Mouse (Mus musculus) ZHBTc4 (cell line): ENCODE results near the gene Actr3b.
"Not testable (repeated sequence)": the region's sequence is repeated elsewhere in the genome, so short reads cannot be mapped to it uniquely, and the experiment has no call there.

Source experiments
- DNase-seq: peaks from one replicate; pipeline ENCODE4 v3.0.0-alpha.2; 2011; ENCODE audit warnings: low read depth, low spot score

Gene Actr3b

GRCm38 (mm10) chr5:25773921-25774790 is 14.4 kb downstream of the Actr3b start:
- no peak for DNase-seq

GRCm38 (mm10) chr5:25791570-25791969 is 31.8 kb downstream of the Actr3b start:
- no peak for DNase-seq

- DNase-seq: no peak
Observed at GRCm38 (mm10) chr5:25797776-25798175, 38.0 kb downstream of the Actr3b start.

GRCm38 (mm10) chr5:25800929-25801328 is 41.1 kb downstream of the Actr3b start:
- DNase-seq: no peak

GRCm38 (mm10) chr5:25801744-25802143 is 41.9 kb downstream of the Actr3b start:
- DNase-seq: no peak

GRCm38 (mm10) chr5:25804569-25804968 is 44.8 kb downstream of the Actr3b start:
- DNase-seq: no peak

- DNase-seq: no peak
Observed at GRCm38 (mm10) chr5:25812922-25813321, 53.1 kb downstream of the Actr3b start.

- no peak for DNase-seq
Observed at GRCm38 (mm10) chr5:25829308-25830094, 69.7 kb downstream of the Actr3b start.

GRCm38 (mm10) chr5:25830802-25831201 is 71.0 kb downstream of the Actr3b start:
- DNase-seq: no peak

GRCm38 (mm10) chr5:25831624-25832023 is 71.8 kb downstream of the Actr3b start:
- DNase-seq: peak; percentile 28

- peak; percentile 89 for DNase-seq
Observed at GRCm38 (mm10) chr5:25839400-25839799, 79.6 kb downstream of the Actr3b start.

GRCm38 (mm10) chr5:25846558-25846957 is 86.8 kb downstream of the Actr3b start:
- no peak for DNase-seq

- DNase-seq: no peak
Observed at GRCm38 (mm10) chr5:25847154-25847553, 87.4 kb downstream of the Actr3b start.

- DNase-seq: peak; percentile 60
Observed at GRCm38 (mm10) chr5:25848058-25848457, 88.3 kb downstream of the Actr3b start.

- DNase-seq: no peak
Observed at GRCm38 (mm10) chr5:25866201-25866600, 106.4 kb downstream of the Actr3b start.

GRCm38 (mm10) chr5:25869880-25870279 is 110.1 kb downstream of the Actr3b start:
- DNase-seq: no peak

GRCm38 (mm10) chr5:25870632-25871031 is 110.8 kb downstream of the Actr3b start:
- peak; percentile 10 for DNase-seq

GRCm38 (mm10) chr5:25871342-25872023 is 111.7 kb downstream of the Actr3b start:
- DNase-seq: no peak

GRCm38 (mm10) chr5:25873046-25873445 is 113.2 kb downstream of the Actr3b start:
- no peak for DNase-seq

GRCm38 (mm10) chr5:25875927-25876326 is 116.1 kb downstream of the Actr3b start:
- DNase-seq: not testable (repeated sequence)

- DNase-seq: no peak
Observed at GRCm38 (mm10) chr5:25877281-25877680, 117.5 kb downstream of the Actr3b start.

- no peak for DNase-seq
Observed at GRCm38 (mm10) chr5:25877996-25878395, 118.2 kb downstream of the Actr3b start.
